Mouse (Mus musculus) forebrain, embryonic 13.5 days (tissue): ENCODE data around the gene Ttll12. TPM values are rescaled to one million over a fixed set of nuclear protein-coding genes. Genes with fewer than 3 reads are reported as not detected.
A peak's percentile ranks its signal among the peaks of the same experiment; 100 is the strongest.

ENCODE experiments used
- ATAC-seq: fragments of 200-750 bp; cut with Nextera tagmentation; 2 replicates; pipeline ENCODE4 v1.8.0; 2017
- H3K27ac ChIP-seq: fragments of 300-500 bp; sonication (generic); 2 replicates; pipeline ENCODE4 v1.5.1; 2015; ENCODE audit warnings: inconsistent platforms, mild to moderate bottlenecking, moderate library complexity
- H3K27me3 ChIP-seq: fragments of 300-500 bp; sonication (generic); 2 replicates; pipeline ENCODE4 v1.6.1; 2015; ENCODE audit warnings: mild to moderate bottlenecking, inconsistent platforms
- H3K36me3 ChIP-seq: fragments of 300-500 bp; sonication (generic); 2 replicates; pipeline ENCODE4 v1.6.1; 2015; ENCODE audit warnings: mild to moderate bottlenecking, inconsistent platforms; ENCODE audit not compliant: poor library complexity, severe bottlenecking
- H3K4me1 ChIP-seq: fragments of 300-500 bp; sonication (generic); 2 replicates; pipeline ENCODE4 v1.6.1; 2015; ENCODE audit warnings: inconsistent platforms
- H3K4me2 ChIP-seq: fragments of 300-500 bp; sonication (generic); 2 replicates; pipeline ENCODE4 v1.6.1; 2015; ENCODE audit warnings: inconsistent platforms, mild to moderate bottlenecking, moderate library complexity
- H3K4me3 ChIP-seq: fragments of 300-500 bp; sonication (generic); 2 replicates; pipeline ENCODE4 v1.5.1; 2015; ENCODE audit warnings: mild to moderate bottlenecking, inconsistent platforms
- H3K9ac ChIP-seq: fragments of 300-500 bp; sonication (generic); 2 replicates; pipeline ENCODE4 v1.6.1; 2015; ENCODE audit warnings: mild to moderate bottlenecking, inconsistent platforms
- H3K9me3 ChIP-seq: fragments of 300-500 bp; sonication (generic); replicated peaks from 2 replicates; pipeline ENCODE4 v1.6.1; 2016; ENCODE audit warnings: inconsistent platforms
- WGBS: fragments of 180-500 bp; shearing (Covaris S2); methylation state at CpG from one replicate; pipeline ENCODE4 v1.1.7; 2015; 5-methylcytosine and 5-hydroxymethylcytosine counted together
- polyA plus RNA-seq: library from polyadenylated mRNA; unstranded; fragments of >200 nt; fragmentation: Nextera tagmentation; extraction: Ambion mirVana; gene quantifications from 2 replicates; pipeline ENCODE4 v1.2.1, GENCODE M21; 2015

Gene Ttll12
- polyA plus RNA-seq, 1 experiment from 2014 or later = 40.7 TPM

DNA sequence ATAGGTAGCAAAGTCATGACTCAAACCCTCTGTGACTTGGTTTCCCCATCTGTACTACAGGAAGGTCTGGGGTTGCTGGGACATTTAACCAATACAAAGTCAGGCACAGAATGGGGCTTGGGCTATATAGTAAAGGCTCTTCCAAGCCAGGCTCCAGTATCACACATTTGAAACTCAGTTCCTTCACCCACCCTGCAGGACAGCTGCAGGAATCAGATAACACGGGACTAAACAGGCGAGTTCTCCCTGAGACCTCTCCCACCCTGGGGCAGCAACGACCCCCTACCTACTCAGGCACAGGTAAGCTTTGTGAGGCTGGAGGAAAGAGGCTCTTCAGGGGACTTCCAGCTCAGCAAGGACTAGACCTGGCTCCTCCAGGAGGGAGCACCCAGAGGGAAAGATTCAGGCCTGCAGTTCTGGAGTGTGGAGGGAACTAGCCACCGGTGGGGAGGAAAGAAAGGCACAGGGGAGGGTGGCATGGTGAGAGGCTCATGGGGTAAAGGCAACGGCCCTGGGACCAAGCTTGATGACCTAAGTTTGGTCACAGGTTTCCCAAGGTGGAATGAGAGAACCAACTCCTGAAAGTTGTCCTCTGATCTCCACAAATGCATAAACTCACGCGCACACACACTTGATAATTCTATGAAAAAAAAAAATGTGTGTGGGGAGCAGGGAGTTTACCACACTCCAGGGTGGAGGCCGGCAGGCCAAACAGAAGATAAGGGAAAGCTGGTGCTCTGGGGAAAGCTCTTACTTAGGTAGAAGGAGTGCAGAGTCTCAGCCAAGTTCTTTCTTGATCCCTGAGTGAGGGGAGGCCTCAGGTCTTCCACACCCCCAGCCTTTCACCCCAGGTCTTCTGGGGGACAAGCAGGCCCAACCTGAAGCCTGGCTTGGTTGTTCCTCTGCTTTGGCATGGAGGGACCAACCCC, 2.4 kb downstream of the Ttll12 start:
- peaks cover 24% of the 10 kb centered on the region for H3K4me1 ChIP-seq
- no peak for ATAC-seq
- H3K4me3 ChIP-seq = no peak overlapping the region
- H3K4me2 ChIP-seq = peak overlapping the region; percentile 84
- WGBS = 88% methylated on average over 8 of the region's 8 CpGs
- no peaks in the 10 kb centered on the region for H3K9me3 ChIP-seq
- peak overlapping the region; percentile 84; the same call in 1 of the 2 replicates for H3K9ac ChIP-seq
- no peaks in the 10 kb centered on the region for H3K27me3 ChIP-seq
- H3K27ac ChIP-seq = no peak overlapping the region
- H3K36me3 ChIP-seq = peaks cover 26% of the 10 kb centered on the region

DNA sequence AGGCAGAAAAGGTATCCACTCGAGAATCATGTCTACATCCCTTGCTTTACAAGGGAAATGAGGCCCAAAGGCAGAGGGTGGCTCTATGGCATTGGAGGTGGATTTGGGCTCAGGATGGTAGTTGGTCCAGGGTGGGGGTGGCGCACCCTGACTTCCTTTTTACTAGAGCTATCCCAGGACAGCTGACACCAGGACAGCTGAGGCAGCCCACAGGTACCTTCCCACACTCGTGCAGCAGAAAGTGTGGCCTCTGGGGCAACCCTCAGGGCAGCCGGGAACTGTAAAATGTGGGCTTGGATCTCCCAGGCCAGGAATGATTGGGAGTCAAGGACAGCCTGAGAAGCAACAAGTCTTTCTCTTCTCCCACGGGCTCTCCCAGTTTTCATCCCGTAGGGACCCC, 3.2 kb downstream of the Ttll12 start:
- H3K9ac ChIP-seq = no peak overlapping the region
- ATAC-seq = no peak
- 91% methylated on average over 6 of the region's 6 CpGs for WGBS
- H3K4me3 ChIP-seq = no peak overlapping the region
- H3K27me3 ChIP-seq = no peaks in the 10 kb centered on the region
- H3K36me3 ChIP-seq = peaks cover 34% of the 10 kb centered on the region
- peaks cover 24% of the 10 kb centered on the region for H3K4me1 ChIP-seq
- H3K27ac ChIP-seq = no peak overlapping the region
- H3K9me3 ChIP-seq = no peaks in the 10 kb centered on the region
- H3K4me2 ChIP-seq = no peak overlapping the region

DNA sequence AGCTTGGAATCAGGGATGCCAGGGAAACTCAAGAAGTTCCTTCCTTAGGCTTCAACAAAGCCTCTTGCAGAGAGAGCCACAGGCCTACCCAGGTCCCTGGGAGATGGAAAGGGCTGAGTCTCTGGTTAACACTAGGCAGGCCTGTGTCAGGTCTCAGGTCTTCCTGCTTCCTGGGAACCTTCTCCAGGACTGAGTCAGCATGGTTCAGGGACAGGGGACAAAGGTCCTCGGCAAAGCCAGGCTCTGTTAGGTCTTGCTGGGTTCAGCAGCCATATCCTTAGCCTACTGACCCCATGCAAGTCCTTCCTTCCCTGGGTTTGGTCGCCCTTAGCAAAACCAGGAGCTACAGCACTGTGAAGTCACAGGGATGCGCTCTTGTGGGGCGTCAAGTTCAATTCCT, 4.1 kb downstream of the Ttll12 start:
- no peak overlapping the region for H3K4me3 ChIP-seq
- H3K4me1 ChIP-seq = peaks cover 24% of the 10 kb centered on the region
- no peak overlapping the region for H3K27ac ChIP-seq
- H3K36me3 ChIP-seq = peaks cover 43% of the 10 kb centered on the region
- peaks cover 6% of the 10 kb centered on the region; the same call in 1 of the 2 replicates for H3K9me3 ChIP-seq
- 91% methylated on average over 4 of the region's 4 CpGs for WGBS
- H3K9ac ChIP-seq = no peak overlapping the region
- no peaks in the 10 kb centered on the region for H3K27me3 ChIP-seq
- ATAC-seq = no peak
- no peak overlapping the region for H3K4me2 ChIP-seq

DNA sequence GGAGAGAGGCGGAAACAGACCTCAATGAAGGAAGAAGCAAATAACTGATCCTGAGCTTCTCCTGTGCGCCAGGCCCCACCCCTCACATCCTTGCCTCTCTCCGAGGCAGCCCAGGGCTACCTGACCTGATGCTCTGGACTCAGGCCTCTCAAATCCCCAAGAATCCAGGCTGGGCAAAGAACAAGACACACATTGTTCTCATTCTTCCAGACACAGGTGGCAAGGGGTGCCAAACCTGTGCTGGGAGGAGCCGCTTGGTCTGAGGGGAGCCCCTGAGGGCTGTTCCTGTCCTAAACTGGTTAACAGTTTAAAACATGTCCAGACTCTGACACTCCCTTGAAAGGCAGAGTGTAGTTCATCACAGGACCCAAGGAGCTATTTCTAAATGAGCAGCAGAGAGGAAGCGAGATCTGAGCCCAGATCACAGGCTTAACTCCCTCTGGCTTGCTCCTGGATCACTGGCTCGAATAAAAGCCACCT, 10.2 kb downstream of the Ttll12 start:
- Histone ChIP-seq H3K4me2 (no peak overlapping the region), H3K4me1 (no peaks in the 10 kb centered on the region), H3K27ac (no peak overlapping the region), H3K27me3 (no peaks in the 10 kb centered on the region), H3K9me3 (peaks cover 7% of the 10 kb centered on the region; the same call in 1 of the 2 replicates), H3K4me3 (no peak overlapping the region), H3K9ac (no peak overlapping the region), H3K36me3 (peaks cover 90% of the 10 kb centered on the region)
- 94% methylated on average over 6 of the region's 6 CpGs for WGBS
- no peak for ATAC-seq

DNA sequence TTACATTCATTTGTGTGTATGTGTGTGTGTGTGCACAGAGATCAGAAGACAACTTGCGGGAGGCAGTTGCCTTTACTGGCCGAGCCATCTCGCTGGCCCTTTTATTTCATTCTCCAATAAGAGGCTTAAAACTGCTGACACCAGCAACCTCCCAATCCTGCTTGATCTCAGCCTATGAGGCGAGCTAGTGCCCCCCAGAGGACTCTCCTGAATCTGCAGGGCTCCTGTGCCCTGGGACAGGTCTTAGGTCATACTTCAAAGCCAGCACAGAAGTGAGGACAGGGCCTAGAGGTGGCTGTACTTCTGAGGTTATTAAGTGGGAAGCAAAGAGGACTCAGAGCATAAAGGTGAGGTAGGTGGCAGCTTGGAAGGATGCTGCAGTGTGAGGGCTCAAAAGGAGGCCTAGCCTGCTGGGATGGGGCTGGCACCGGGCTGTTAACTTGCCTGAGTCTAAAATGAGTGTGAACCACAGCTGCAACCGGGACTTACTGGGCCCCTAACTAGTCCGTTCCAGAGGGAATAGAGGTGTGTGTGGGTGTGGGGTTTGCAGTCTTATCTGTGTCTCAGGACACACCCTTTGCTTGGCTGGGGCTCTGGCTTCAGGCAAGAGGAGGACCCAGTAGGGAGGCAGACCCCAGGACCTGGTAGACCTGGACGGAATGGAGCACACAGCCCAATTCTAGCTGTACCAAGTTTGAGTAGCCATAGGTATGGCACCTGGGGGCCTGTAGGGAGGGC, 11.4 kb downstream of the Ttll12 start:
- Histone ChIP-seq H3K4me3 (no peak overlapping the region), H3K9ac (no peak overlapping the region), H3K9me3 (peaks cover 7% of the 10 kb centered on the region; the same call in 1 of the 2 replicates), H3K36me3 (peaks cover 98% of the 10 kb centered on the region), H3K4me2 (no peak overlapping the region), H3K4me1 (no peaks in the 10 kb centered on the region), H3K27ac (no peak overlapping the region), H3K27me3 (no peaks in the 10 kb centered on the region)
- WGBS = 62% methylated on average over 8 of the region's 8 CpGs
- ATAC-seq = no peak

DNA sequence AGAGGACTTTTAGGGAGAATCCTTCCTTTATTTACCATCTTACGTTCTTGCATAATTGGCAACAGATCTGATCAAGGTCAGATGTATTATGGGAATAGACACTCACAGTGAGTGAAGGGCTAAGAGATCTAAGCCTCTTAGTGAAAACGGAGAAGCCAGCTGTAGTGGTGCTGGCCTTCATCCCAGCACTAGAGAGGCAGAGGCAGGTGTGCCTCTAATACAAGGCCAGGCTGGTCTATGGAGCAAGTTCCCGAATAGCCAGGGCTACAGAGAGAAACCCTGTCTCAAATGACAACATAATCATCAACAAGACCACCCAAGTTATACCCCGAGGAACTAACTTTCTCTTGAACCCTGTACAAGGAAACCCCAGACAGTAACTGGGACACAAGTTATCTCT, 12.0 kb downstream of the Ttll12 start:
- H3K4me1 ChIP-seq = no peaks in the 10 kb centered on the region
- no peak overlapping the region for H3K27ac ChIP-seq
- H3K4me3 ChIP-seq = no peak overlapping the region
- no peak for ATAC-seq
- H3K36me3 ChIP-seq = peaks cover 98% of the 10 kb centered on the region
- 83% methylated on average over 4 of the region's 4 CpGs for WGBS
- no peak overlapping the region for H3K4me2 ChIP-seq
- no peaks in the 10 kb centered on the region for H3K27me3 ChIP-seq
- H3K9me3 ChIP-seq = peaks cover 7% of the 10 kb centered on the region; the same call in 1 of the 2 replicates
- no peak overlapping the region for H3K9ac ChIP-seq

DNA sequence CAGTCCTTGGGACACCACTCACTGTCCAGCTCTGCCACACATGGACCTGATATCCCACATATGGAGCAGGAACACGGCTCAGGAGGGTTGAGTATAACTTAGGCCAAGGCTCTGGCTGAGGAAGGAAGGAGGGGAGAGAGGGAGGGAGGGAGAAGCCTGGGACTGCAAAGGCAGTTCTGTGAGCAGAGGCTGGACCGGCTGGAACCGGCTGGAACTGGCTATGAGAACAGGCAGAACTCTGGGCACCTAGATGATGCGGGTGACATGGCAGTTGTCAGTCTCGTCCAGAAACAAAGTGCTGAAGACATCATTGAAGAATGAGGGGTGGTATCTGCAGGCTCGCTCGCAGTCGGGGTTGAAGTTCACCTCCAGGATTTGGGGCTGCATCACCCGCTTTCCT, 18.3 kb downstream of the Ttll12 start:
- WGBS = 91% methylated on average over 9 of the region's 9 CpGs
- Histone ChIP-seq H3K27ac (no peak overlapping the region), H3K4me1 (no peaks in the 10 kb centered on the region), H3K36me3 (peaks cover 77% of the 10 kb centered on the region), H3K4me3 (no peak overlapping the region), H3K9me3 (no peaks in the 10 kb centered on the region), H3K4me2 (no peak overlapping the region), H3K27me3 (no peaks in the 10 kb centered on the region), H3K9ac (no peak overlapping the region)
- ATAC-seq = no peak

DNA sequence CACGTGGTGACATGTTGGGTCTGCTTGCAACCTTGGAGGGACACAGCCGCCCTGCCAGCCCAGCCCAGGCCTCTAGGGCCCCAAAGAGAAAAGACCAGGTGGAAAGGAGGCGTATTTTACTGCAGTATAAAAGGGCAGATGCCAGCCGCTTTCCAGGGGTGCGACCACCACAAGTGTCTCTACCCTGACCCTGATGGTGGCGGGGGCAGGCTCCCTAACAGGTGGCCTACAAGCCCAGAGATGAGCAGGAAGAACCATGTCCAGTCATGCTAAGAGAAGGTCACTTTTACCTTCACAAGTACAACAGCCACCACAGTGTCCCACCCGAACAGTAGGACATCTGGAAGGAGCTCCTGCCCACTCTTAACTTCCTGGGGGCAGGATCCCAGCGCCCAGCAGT, 19.4 kb downstream of the Ttll12 start:
- no peaks in the 10 kb centered on the region for H3K27me3 ChIP-seq
- no peak for ATAC-seq
- no peaks in the 10 kb centered on the region for H3K4me1 ChIP-seq
- 95% methylated on average over 8 of the region's 8 CpGs for WGBS
- no peaks in the 10 kb centered on the region for H3K9me3 ChIP-seq
- no peak overlapping the region for H3K9ac ChIP-seq
- peaks cover 66% of the 10 kb centered on the region for H3K36me3 ChIP-seq
- no peak overlapping the region for H3K4me3 ChIP-seq
- no peak overlapping the region for H3K4me2 ChIP-seq
- no peak overlapping the region for H3K27ac ChIP-seq

DNA sequence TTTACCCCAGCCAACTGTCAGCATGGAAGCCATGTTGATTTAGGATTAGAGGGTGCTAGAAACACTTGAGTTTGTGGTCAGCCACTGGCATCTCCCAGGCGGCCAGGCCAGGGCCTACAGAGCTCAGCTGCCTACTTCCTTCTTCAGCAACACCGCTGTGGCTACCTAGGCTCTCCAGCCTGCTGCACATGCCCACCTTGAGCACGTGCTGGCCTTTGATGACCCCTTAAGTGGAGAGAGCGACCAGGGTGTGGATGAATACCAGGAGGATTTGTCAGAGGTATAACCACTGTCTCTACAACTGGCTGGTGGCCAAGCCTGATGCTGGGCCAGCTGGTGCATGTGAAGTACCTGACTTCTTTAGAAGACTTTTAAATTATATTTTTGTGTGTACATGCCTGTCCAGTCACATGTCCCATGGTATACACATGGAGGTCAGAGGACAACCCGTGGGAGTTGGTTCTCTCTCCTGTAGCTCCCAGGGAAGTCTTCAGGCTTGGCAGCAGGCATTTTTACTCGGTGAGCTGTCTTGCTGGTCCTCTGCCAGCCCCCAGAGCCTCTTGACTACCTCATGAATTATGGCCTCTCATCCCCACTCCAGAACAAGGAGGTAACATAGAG, 20.1 kb downstream of the Ttll12 start:
- no peak for ATAC-seq
- 86% methylated on average over 6 of the region's 6 CpGs for WGBS
- Histone ChIP-seq H3K4me1 (no peaks in the 10 kb centered on the region), H3K4me3 (no peak overlapping the region), H3K4me2 (no peak overlapping the region), H3K9ac (no peak overlapping the region), H3K27me3 (no peaks in the 10 kb centered on the region), H3K36me3 (peaks cover 59% of the 10 kb centered on the region), H3K9me3 (no peaks in the 10 kb centered on the region), H3K27ac (no peak overlapping the region)

DNA sequence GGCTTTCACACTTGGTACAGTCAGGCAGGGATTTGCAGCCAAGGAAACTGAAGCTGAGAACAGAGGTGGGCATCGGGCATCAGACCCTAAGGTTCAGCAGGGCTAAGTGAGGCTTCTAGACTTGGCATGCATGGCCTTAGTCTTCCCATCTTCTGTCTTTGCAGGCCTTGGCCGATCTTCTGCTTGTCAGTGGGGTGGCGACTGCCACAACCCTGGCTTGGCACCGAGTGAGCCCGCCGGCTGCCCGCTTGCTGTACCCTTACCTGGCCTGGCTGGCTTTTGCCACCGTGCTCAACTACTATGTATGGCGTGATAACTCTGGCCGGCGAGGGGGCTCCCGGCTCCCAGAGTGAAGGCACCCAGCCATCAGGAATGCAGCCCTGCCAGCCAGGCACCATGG, 21.4 kb downstream of the Ttll12 start:
- Histone ChIP-seq H3K4me3 (no peak overlapping the region), H3K27ac (no peak overlapping the region), H3K9ac (no peak overlapping the region), H3K4me1 (no peaks in the 10 kb centered on the region), H3K27me3 (no peaks in the 10 kb centered on the region), H3K36me3 (peaks cover 47% of the 10 kb centered on the region), H3K4me2 (no peak overlapping the region), H3K9me3 (no peaks in the 10 kb centered on the region)
- no peak for ATAC-seq
- WGBS = 95% methylated on average over 12 of the region's 12 CpGs

DNA sequence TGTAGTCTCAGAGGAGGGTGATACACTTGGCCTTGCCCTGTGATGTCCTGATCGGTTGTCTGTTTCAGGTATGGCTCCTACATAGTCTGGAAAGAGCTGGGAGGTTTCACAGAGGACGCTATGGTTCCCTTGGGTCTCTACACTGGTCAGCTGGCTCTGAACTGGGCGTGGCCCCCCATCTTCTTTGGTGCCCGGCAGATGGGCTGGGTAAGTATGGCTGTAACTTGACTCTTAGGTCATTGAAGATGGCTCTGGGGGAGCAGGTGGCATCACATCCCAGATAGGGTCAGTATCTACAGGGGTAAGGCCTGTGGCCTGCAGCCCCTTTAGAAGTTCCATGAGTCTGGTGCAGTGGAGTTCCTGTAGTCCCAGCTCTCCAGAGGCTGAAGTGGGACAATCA, 22.8 kb downstream of the Ttll12 start:
- Histone ChIP-seq H3K27me3 (no peaks in the 10 kb centered on the region), H3K9ac (no peak overlapping the region), H3K27ac (no peak overlapping the region), H3K4me1 (no peaks in the 10 kb centered on the region), H3K9me3 (no peaks in the 10 kb centered on the region), H3K4me2 (no peak overlapping the region), H3K4me3 (no peak overlapping the region), H3K36me3 (peaks cover 32% of the 10 kb centered on the region)
- no peak for ATAC-seq
- WGBS = 83% methylated on average over 4 of the region's 4 CpGs

DNA sequence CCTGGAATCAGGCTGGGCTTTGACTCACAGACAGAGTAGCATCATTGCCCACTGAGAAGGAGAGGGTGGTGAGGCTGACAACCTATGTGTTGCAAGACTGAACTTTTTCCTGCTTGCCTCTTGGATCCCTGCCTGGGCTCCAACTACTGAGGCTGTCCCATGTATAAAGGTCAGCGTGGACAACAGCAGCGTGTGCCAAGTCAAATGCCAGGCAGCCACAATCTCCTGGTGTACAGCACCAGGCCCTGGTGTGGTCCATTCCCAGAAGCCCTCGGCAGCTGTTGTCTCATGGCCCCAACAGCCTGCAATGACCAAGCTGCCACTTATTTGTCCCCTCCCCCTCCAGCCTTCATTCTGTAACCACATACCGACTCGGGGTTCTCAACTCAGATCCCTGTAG, 23.3 kb downstream of the Ttll12 start:
- H3K36me3 ChIP-seq = peaks cover 27% of the 10 kb centered on the region
- no peak for ATAC-seq
- no peaks in the 10 kb centered on the region for H3K4me1 ChIP-seq
- no peak overlapping the region for H3K9ac ChIP-seq
- H3K27me3 ChIP-seq = no peaks in the 10 kb centered on the region
- no peak overlapping the region for H3K27ac ChIP-seq
- H3K9me3 ChIP-seq = no peaks in the 10 kb centered on the region
- no peak overlapping the region for H3K4me3 ChIP-seq
- no peak overlapping the region for H3K4me2 ChIP-seq
- WGBS = 84% methylated on average over 5 of the region's 5 CpGs
